Mouse (Mus musculus) T-cell, adult 2 months (primary cell): ENCODE data around the gene Dnmt1.
A peak's percentile ranks its signal among the peaks of the same experiment; 100 is the strongest.

Experiments
- DNase-seq: peaks from one replicate; pipeline ENCODE4 v3.0.0; 2022; ENCODE audit warnings: low spot score

Dnmt1 gene

DNA sequence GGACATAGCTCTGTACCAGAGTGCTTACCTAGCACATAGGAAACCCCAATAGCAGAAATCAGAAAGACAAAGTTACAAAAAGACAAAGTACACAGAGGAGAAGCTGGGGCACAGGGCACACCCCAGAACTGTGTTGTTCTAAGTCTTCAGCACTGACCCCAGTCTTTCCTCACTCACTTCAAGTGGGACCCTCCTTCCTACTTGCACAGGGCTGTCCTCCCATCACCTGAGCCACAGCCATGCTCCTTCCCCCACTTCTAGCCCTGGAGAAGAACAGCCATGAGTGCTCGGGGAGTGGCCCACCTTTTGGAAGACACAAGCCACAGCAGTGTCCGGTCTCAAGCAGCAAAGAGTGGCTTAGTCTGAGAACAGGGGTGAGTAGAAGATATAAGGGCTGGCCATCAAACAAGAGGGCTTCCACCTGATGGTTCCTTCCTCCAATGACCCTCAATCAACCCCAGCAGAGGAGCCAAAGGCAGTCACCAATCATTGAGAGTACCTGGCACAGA lies at the start of gene Dnmt1:
Gene Dnmt1, minus strand, starts transcription at position 459 of the 509 bp plus-strand sequence.
- no peak for DNase-seq

DNA sequence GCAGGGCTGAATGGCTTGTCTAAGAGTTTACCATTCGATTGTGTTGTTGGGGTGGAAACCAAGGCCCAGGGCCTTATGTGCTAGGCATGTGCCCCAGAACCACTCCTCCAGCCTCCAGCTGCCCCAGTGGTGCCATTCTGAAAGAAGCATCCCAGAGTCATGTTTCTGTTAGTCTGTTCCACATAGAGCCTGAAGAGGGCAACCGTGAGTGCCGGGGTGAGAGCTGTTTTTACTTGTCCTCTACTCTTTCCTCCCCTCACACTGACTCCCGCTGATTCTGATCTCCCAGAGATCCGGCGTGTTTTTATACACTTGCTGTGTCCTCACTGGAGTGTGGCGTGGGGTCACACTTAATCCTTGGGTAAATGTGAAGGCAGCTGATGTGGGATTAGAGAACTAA lies 48.3 kb upstream of the Dnmt1 start:
- no peak for DNase-seq

DNA sequence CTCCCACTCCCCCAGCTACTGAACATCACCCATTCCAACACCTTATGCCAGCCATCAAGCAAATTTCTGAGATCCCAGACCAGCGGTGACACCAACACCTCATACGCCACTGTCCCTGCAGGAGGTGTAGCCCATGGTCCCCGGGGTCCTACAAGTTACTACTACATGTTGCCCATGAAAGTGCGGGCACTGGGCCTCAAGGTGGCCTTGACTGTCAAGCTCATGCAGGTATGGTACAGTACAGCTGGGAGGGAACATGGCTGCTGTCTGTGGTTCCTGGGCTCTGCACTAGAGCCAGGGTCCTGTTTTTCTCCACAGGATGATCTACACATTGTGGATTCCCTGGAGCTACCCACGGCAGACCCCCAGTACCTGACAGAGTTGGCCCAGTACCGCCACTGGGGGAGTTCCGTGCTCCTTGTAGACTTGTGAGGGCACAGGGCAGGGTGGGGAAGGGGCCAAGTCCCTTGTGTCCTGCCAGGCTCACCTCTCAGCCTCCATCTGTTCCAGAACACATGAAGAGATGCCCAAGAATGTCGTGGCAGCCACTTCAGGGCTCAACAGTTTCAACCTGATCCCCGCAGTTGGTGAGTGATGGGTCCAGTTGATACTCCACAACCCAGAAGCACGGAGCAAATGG lies 47.7 kb upstream of the Dnmt1 start:
- DNase-seq, result no peak

DNA sequence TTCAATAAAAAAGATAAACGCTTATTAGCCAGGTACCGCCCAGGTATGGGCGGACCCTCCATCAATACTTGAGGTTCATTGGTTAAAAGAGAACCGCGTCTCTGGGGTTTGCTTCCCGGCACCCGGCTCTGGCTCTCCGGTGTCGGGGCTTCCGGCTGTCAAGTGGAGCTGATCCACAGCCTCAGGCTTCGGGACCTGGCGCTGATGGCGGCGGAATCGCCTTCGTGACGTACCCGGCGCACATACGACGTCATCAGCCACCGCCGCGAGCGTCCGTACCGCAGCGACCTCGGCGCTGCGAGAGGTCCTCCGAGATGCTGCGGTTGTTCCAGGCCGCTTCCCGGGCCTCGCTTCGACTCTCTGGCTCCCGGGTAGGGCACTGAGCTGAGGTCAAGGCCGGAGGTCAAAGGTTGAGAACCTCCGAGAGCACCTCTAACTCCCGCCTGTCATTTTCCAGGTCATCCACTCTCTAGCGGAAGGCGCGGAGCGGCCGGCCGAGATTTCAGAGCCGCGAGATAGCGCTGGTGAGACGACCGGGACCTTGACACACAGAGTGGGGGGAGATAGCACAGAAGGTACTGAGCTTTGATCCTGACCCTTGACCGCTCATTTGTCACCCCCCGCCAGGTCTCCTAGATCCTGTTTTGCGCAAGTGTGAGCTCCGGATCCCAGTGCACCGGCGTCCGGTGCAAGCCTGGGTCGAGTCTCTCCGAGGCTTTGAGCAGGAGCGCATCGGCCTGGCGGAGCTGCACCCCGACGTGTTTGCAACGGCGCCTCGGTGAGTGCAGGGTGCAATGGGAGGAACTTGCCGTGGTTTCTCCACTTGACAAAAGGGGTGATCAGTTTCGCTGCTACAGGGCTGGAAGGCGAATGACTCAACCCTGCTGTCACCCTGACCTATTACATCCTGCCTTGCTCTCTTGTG lies 43.2 kb upstream of the Dnmt1 start, which contains the start of gene Mrpl4:
Gene Mrpl4, plus strand, starts transcription at position 112 of the 925 bp plus-strand sequence.
- DNase-seq, result peak; percentile 87

DNA sequence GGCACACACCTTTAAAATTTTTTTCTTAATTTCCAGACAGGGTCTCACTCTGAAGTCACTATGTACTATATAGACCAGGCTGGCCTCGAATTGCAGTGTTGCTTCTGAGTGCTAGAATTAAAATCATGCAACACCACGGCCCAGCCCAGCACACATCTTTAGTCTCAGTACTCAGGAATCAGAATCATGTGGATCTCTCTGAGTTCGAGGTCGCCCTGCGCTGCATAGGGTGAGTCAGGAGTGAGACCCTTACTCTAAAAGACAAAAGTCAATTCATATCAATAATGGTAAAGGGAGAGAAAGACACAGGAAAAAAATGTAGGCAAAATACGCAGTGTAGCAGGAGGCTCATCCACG lies 42.6 kb upstream of the Dnmt1 start:
- no peak for DNase-seq

DNA sequence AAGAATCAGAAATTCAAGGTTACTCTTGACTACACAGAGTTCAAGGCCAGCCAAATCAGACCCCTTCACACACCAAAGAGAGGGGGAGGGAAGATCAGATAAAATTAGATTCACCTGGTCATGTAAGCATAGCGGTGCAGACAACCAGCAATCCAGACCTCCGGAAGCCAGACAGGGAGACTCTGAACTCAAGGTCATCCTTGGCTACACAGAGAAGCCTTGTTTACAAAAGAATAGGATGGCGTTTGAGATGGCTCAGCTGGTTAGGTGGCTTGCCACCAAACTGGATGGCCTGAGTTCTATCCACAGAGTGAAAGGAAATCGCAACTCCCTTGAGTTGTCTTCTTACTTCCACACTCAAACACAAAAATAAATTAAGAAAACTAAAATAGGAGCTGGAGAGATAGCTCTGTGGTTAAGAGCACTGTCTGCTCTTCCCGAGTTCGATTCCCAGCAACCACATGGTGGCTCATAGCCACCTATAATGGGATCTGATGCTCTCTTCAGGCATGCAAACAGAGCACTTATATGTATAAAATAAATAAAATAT lies 42.0 kb upstream of the Dnmt1 start:
- no peak for DNase-seq

DNA sequence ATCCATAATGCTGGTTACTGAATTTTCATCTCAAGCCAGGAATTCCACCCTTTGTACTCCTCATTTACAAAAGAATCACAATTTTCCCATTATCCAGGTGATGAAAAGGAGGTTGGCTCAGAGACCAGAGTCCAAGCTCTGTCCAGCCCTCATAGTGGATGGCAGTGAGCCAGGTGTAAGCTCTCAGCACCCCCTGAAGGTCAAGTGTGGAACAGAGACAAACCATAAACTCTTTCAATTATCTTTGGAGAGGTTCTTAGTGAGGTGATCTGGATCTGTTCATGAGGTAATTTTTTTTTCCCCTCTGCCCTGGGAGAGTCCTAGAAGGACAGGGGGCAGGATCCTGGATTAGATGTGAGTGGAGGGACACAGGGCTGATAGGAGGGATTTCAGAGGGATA lies 41.1 kb upstream of the Dnmt1 start:
- no peak for DNase-seq

DNA sequence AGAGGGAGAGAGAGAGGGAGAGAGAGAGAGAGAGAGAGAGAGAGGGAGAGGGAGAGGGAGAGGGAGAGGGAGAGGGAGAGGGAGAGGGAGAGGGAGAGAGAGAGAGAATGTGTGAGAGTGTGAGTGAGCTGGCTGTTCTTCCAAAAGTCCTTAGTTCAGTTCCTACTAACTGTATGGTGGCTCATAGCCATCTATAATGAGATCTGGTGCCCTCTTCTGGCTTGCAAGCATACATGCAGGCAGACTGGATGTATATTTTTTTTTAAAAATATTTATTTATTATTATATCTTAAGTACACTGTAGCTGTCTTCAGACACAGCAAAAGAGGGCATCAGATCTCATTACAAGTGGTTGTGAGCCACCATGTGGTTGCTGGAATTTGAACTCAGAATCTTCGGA lies 38.6 kb upstream of the Dnmt1 start:
- peak; percentile 23 for DNase-seq

DNA sequence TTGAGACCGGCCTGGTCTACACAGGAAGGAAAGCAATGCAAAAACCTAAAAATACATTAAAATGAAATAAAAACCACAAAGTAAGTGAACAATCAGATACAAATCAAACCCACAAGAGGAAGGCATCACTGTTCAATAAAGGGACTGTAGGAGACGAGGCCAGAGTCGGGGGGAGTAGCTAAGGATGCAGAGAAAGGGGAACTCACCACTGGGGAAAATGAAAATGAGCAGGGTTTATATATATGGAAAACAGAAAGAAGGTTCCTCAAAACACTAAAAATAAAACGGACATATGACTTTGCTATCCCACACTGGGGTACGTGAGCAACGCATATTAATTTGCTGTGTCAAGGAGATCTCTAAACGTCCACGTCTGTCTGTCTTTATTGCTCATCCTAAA lies 37.4 kb upstream of the Dnmt1 start:
- DNase-seq, result no peak

DNA sequence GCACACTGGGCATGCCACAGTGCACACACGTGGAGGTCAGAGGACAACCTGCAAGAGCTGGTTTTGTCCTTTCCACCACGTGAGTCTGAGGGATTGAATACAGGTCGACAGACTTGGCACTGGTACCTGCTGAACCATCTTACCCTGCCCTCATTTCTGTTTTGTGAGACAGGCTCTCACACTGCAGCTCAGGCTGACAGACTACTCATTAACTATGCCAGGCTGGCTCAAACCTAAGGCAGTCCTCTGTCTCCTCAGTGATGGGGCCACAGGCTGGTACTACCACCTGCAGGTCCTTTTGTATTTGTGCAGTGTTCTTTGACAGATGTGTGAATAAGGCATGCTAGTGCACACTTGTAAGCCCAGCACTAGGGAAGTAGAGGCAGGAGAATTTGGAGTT lies 35.4 kb upstream of the Dnmt1 start:
- no peak for DNase-seq

DNA sequence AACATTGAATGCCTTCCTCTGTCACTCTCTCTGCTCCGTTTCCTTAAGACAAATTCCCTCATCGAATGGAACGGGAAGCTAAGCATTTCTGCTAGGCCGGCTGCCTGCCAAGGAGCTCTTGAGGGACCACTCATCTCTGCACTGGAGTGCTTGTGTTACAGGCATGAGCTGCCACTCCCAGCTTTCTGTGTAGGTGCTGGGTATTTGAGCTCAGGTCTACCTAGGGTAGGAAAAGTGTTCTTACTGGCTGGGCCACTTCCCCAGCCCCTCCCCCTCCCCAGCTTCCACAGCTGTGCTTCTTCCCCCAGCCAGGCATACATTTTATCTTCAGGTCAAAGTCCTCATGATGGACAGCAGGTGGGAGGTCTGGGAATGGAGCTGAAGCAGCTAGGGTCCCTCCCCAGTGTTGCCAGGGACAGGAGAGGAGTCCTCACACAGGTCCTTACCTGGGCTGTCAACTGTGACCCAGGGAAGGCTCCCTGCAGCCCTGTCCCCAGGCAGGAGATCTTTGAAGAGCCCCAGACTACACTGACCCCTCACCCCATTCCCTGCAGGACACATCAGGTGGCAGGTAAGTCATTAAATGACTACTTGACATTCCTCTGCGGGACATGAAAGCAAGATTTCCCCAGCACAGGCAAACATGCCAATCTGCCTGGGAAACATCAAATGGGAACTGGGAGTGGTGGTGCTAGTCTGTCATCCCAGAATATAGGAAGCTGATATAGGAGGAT lies 33.6 kb upstream of the Dnmt1 start:
- no peak for DNase-seq

DNA sequence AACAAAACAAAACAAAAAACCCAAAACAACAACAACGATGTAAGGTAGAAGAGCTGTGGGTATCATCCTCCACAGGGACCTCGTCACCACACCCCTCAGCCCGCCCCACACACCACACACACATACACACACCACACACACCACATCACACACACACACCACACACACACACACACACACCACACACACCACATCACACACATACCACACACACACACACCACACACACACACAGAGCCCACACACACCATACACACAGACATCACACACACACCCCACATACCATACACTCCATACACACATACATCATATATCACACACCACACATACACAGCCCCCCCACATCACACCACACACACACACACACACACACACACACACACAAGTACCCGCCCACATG lies 31.9 kb upstream of the Dnmt1 start:
- DNase-seq, result no peak

DNA sequence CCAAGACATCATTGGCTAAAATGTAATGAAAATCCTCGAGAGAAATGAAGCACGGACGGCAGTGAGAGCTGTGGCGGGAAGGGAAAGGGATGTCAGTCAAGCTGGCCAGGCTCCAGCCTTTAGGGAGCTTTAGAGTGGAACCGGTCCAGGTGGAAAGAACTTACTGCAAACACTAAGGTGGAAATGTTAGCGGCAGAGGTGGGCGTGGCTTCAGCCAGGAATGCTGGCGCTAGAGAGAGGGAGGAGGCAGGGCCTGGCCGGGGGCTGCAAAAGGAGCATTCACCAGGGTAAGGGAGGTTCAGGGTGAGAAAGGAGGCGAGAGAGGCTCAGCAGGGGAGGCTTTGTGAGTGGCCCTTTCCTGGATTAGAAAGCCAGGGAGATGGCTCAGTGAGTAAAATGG lies 31.2 kb upstream of the Dnmt1 start:
- DNase-seq, result no peak

DNA sequence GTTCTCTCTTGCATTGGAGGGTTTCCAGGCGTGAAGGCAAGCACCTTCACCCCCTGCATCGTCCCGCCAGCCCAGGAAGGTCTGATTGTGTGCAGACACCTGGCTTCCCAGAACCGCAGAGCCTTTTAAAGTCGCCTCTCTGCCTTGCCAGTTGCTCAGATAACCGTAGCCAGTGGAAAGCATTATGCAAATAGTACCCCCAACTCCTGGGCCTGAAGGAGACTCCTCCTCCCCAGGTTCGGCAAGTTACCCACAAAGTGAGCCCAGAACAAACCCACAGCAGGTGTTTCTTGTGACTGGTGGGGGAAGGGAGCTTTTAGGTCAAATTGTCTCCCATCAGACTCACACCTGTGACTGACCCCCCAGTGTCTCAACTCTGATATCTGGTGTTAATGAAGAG lies 28.3 kb upstream of the Dnmt1 start:
- DNase-seq, result no peak

DNA sequence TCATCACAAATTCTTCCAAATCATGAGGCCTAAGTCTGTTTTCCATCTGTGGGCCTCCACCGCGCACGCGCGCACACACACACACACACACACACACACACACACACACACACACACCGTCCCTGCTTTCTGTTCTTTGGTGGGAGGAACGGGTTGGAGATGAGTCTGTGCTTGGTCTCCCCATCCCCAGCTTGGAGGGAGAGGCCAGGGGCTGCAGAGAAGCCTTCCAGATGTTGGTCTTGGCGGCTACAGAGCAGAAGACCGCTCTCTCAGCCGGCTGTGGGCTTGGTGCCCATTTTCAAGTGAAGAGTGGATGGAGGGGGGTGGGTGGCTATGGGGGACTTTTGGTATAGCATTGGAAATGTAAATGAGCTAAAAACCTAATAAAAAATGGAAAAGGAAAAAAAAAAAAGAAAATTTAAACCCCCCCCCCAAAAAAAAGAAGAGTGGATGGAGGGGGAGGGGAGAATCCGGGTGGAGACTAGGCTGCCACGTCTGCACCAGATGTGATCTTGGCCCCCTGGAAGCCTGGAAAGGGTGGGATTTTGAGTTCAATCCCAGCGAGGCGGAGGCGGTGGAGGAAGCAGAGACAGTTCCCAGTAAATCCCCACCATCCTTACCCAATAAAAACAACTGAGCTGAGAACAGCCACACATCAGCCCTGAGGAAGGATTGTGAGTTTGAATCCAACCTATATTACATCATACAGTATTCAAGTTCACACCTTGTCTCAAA lies 27.4 kb upstream of the Dnmt1 start:
- DNase-seq, result no peak

DNA sequence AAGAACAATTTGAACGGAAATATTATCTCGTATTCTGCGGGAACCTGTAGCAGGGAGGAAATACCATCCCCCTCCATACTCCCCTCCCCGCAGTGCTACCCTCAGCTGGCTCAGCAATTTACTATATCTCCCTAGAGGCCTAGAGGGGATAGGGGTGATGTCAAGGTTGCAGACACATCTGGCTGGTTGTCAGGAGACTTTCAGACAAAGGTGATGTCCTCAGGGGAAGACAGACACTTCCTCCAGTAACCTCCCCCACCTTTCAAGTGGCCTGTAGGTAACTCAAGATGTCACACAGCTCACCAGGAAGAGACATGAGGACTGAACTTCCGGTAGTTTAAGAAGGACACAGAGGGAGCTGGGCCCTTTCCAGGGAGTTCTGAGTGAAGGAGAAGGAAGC lies 23.5 kb upstream of the Dnmt1 start:
- DNase-seq, result peak; percentile 12

DNA sequence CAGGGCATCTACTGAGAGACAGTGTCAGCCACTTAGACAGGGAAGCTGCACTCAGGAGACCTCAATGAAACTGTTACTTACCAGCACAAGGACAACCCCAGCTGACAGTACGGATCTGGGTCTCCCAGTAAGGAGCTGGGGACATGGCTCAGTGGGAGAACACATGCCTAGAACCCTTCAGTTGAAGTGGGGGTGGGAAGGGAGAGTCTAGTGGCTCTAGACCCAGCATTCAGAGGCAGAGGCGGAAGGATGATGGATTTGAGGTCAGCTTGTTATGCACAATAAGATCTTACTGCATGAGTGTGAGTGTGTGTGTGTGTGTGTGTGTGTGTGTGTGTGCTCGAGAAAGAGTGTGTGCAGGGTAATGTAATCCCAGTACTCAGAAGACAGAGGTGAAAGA lies 22.5 kb upstream of the Dnmt1 start:
- no peak for DNase-seq

DNA sequence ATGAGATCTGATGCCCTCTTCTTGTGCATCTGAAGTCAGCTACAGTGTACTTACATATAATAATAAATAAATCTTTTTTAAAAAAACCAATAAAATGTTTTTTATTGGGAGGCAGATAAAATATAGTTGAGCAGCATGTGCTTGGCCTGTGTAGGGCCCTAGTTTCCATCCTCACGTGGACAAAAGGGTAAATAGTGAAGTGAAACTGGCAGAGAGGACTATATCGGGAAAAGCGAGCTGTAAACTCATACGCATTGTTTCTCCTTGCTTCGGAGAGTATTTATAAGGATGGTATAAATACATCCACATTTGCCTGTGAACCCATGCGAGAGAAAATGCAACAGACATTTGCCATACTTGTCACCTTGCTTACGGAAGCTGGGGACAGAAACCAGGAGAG lies 20.1 kb upstream of the Dnmt1 start:
- DNase-seq, result no peak

DNA sequence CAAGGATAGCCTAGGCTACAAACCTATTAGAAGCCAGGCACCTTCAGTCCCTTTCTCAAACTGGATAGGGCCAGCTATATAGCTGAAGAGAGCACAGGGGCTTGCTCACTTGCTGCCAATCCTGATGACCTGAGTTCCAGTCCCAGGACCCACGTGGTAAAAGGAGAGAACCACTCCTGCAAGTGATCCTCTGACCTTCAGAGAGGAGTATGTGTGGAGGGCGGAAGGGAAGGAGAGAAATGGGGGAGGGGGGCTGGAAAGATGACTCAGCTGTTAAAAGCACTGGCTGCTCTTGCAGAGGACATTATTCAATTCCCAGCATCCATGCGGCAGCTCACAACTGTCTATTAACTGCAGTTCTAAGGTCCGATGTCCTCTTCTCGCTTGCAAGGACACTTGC lies 19.5 kb upstream of the Dnmt1 start:
- no peak for DNase-seq

DNA sequence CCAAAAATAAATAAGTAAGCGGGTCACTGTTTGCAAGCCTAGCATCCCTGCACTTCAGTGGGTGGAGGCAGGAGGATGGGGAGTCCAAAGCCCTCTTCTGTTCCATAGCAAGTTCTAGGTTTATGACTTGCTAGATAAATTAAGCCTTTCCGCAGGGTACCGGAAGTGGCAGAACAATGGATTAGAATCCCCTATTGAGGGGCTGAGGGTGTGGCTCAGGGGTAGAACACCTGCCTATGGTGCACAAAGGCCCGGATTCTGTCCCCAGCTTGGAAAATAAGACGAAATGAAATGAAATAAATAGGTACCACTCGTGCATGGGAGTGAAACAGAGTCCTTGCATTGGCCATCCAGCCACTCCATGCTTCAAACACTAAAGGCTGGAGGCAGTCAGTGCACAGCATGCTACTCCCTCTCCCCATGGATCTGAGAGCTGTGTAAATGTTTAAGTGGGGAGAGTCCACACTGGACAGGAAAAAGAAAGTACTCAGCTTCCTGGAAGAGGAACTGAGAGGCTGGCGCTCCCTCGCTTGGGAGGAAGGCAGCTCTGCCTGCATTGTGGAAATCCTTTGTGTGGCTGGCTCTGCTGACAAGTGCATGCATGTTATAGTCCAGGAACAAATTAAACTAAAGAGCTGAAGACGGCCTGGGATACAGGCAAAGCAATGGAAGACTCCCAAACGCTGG lies 18.9 kb upstream of the Dnmt1 start:
- no peak for DNase-seq
